Mouse (Mus musculus): ENCODE results near the gene Zfp800. TPM values are rescaled to one million over a fixed set of nuclear protein-coding genes. Genes with fewer than 3 reads are reported as not detected.

Zfp800 gene
- 10.3 TPM for polyA plus RNA-seq (2014; fragmentation: Illumina TruSeq; extraction: RNeasy Lipid Tissue Mini Kit (QIAGEN cat#74804); ENCODE audit: low read depth, low replicate concordance)

GRCm38 (mm10) chr6:28397681-28398203, at the start of gene Zfp800:
TSS of gene Zfp800 (minus strand) at chr6:28398005.

DNA sequence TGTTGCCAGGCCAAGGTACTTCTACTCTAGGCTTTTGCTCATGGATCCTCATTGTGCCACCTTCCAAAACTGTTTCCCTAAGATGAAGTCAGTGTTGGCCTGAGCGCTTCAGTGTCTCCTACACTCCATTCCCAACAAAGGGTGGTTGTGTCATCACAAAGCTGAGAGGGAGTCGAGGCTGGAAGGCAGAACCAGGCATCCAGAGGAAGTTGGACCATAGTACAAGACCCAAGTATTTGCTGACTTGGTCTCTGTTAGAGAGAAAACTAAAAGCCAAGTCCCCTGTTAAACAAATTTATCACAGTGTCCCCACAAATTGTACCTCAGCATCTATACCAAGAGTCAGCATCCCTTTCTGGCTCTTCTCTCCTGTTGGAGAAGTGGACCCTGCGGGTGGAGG, 30.5 kb upstream of the Zfp800 start, which contains the start of gene Gcc1:
Gene Gcc1 (minus strand): TSS at position 101 of the 400 bp plus-strand sequence.

DNA sequence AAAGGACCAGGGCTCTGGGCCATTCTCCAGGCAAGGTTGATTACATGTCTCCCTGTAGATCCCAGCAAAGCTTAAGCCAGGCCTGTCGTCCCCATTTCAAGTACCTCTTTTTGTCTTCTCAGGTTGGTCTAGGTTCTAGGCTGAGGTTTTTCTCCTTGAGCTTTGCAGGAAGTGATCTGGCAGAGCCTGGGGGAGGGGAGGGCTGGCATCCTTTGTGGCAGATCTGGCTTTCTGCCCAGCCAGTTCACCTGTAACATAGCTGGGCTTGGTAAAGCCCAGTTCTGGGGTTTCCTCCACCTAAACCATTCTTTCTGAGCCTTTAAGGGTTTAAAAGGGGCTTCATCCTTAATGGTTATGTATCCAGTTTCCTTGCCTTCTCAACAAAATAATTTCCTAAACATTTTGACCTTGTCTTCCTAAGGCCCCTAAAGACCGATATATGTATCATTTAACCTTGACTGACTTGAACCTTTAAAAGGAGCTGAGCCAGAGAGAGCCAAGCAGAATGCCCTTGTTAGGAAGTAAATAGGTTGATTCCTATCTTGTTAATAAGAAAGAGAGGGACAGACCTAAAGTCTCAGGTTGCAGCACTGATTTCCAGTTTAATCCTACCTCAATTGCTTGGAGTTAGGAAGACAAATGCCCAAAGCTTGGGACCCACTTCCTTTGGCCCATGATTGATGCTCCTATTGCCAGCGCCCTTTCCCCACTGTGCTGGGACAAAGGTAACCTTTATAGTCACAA, 29.5 kb upstream of the Zfp800 start, which contains the start of gene Fscn3:
Gene Fscn3 (plus strand): TSS at position 694 of the 744 bp plus-strand sequence.

GRCm38 (mm10) chr6:28423313-28423712, 25.5 kb upstream of the Zfp800 start, which contains the start of gene Arf5:
TSS of gene Arf5 (plus strand) at chr6:28423560.

Other genes with a start within 250 kb of the Zfp800 start
- gene Arf5, start 25.6 kb upstream of the Zfp800 start, polyA plus RNA-seq (2014; fragmentation: Illumina TruSeq; extraction: RNeasy Lipid Tissue Mini Kit (QIAGEN cat#74804); ENCODE audit: low read depth, low replicate concordance) = 120 TPM
- 6.2 TPM for gene Fscn3, start 29.8 kb upstream of the Zfp800 start, polyA plus RNA-seq (2014; fragmentation: Illumina TruSeq; extraction: RNeasy Lipid Tissue Mini Kit (QIAGEN cat#74804); ENCODE audit: low read depth, low replicate concordance)
- gene Gcc1, start 30.4 kb upstream of the Zfp800 start, polyA plus RNA-seq (2014; fragmentation: Illumina TruSeq; extraction: RNeasy Lipid Tissue Mini Kit (QIAGEN cat#74804); ENCODE audit: low read depth, low replicate concordance) = 15.4 TPM
- gene Pax4, start 51.3 kb upstream of the Zfp800 start, polyA plus RNA-seq (2014; fragmentation: Illumina TruSeq; extraction: RNeasy Lipid Tissue Mini Kit (QIAGEN cat#74804); ENCODE audit: low read depth, low replicate concordance) = not detected
- gene Snd1, start 77.1 kb upstream of the Zfp800 start, polyA plus RNA-seq (2014; fragmentation: Illumina TruSeq; extraction: RNeasy Lipid Tissue Mini Kit (QIAGEN cat#74804); ENCODE audit: low read depth, low replicate concordance) = 107 TPM